Mouse (Mus musculus): Measurements from ENCODE around the gene Zfp59. TPM values are rescaled to one million over a fixed set of nuclear protein-coding genes. Genes with fewer than 3 reads are reported as not detected.
"Not testable (repeated sequence)": the region's sequence is repeated elsewhere in the genome, so short reads cannot be mapped to it uniquely, and the experiment has no call there.

Zfp59 gene
- polyA plus RNA-seq, 1 experiment, result 0.39 TPM

DNA sequence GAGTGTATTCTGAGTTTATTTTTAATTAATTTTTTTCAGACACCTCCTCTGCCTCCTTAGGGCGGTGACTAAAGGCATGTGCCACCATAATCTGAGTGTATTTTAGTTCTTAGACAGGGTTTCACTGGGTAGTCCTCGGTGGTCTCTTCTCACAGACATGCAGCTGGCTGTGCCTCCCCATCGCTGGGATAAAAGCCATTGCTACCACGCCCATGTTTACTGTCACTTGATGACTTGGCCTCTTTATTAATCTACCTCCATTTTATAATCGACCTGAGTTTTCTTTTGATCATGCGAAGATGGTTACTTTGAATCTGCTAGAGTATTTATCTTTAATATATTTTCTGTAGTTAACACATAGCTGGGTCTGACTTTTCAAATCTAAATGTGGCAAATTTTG, 511 bp upstream of the Zfp59 start:
- 36% methylated on average over 6 of the region's 6 CpGs for WGBS
- H3K4me3 ChIP-seq (ENCODE audit: extremely low read depth, insufficient read depth, insufficient read length), result peak overlapping the region; percentile 83
- H3K27me3 ChIP-seq (ENCODE audit: control insufficient read depth, insufficient read depth, low read length), result no peaks in the 10 kb centered on the region
- no peaks in the 10 kb centered on the region; the same call in none of the 2 replicates for H3K4me1 ChIP-seq (ENCODE audit: control insufficient read depth, insufficient read depth, insufficient read length)
- TF ChIP-seq CTCF (IDR thresholded peaks at IDR 0.05; ENCODE audit: extremely low read depth, insufficient read depth, insufficient read length, insufficient replicate concordance) (no peak), POLR2A (IDR thresholded peaks at IDR 0.05; ENCODE audit: low read depth, low read length) (no peak)
- no peak overlapping the region for H3K27ac ChIP-seq (ENCODE audit: insufficient read depth, low read length)
- H3K36me3 ChIP-seq (ENCODE audit: control insufficient read depth, insufficient read depth, low read length), result no peaks in the 10 kb centered on the region
- DNase-seq (ENCODE audit: low read depth in 1 of 2, low spot score in 2 of 2), result no peak

DNA sequence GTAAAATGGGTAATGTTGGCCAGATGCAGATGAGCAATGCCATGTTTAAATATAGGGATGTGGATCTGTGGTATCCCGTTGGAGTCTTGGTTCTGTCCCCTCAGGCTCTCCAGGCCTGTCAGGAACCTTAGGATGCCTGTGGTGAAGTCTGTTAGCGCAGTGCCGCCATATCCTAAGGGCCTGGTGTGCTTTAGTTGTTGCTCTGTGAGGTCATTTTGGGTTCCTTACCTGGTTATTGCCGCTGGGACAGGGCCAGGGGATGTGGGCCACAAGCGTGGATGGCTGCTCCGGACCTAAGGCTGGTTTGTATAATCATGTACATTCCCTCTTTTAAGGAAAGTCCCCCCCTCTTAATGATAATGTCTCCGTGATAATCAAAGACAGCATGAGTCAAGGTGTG, 1.2 kb downstream of the Zfp59 start:
- no peak overlapping the region for H3K4me3 ChIP-seq (ENCODE audit: extremely low read depth, insufficient read depth, insufficient read length)
- TF ChIP-seq POLR2A (IDR thresholded peaks at IDR 0.05; ENCODE audit: low read depth, low read length) (no peak), CTCF (IDR thresholded peaks at IDR 0.05; ENCODE audit: extremely low read depth, insufficient read depth, insufficient read length, insufficient replicate concordance) (no peak)
- H3K36me3 ChIP-seq (ENCODE audit: control insufficient read depth, insufficient read depth, low read length), result peaks cover 1% of the 10 kb centered on the region; the same call in 1 of the 2 replicates
- H3K27me3 ChIP-seq (ENCODE audit: control insufficient read depth, insufficient read depth, low read length), result no peaks in the 10 kb centered on the region
- H3K27ac ChIP-seq (ENCODE audit: insufficient read depth, low read length), result no peak overlapping the region
- WGBS, result 93% methylated on average over 7 of the region's 7 CpGs
- H3K4me1 ChIP-seq (ENCODE audit: control insufficient read depth, insufficient read depth, insufficient read length), result no peaks in the 10 kb centered on the region; the same call in none of the 2 replicates
- no peak for DNase-seq (ENCODE audit: low read depth in 1 of 2, low spot score in 2 of 2)

DNA sequence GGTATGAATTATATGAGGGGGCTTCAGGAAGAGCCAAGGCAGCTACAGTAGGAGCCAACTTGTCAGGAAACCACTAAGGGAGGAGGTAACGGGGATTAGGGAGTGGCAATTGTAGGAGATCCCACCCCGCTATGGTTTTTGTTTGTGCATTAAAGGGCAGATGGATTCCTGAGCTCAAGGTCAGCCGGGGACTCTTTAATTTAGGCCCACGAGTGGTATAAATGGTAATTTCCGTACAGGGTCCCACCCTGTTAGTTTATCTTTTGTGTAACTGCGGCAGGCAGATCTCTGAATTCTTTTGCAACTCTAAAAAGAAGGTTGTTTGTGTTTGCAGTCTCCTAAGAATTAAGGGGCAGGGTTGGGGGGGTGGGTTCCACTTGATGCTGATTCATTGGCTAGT, 1.7 kb downstream of the Zfp59 start:
- Histone ChIP-seq H3K4me1 (ENCODE audit: control insufficient read depth, insufficient read depth, insufficient read length) (no peaks in the 10 kb centered on the region; the same call in none of the 2 replicates), H3K27ac (ENCODE audit: insufficient read depth, low read length) (no peak overlapping the region), H3K4me3 (ENCODE audit: extremely low read depth, insufficient read depth, insufficient read length) (no peak overlapping the region), H3K27me3 (ENCODE audit: control insufficient read depth, insufficient read depth, low read length) (no peaks in the 10 kb centered on the region), H3K36me3 (ENCODE audit: control insufficient read depth, insufficient read depth, low read length) (peaks cover 4% of the 10 kb centered on the region)
- WGBS, result 96% methylated on average over 6 of the region's 6 CpGs
- TF ChIP-seq CTCF (IDR thresholded peaks at IDR 0.05; ENCODE audit: extremely low read depth, insufficient read depth, insufficient read length, insufficient replicate concordance), result no peak
- TF ChIP-seq POLR2A (IDR thresholded peaks at IDR 0.05; ENCODE audit: low read depth, low read length), result no peak
- DNase-seq (ENCODE audit: low read depth in 1 of 2, low spot score in 2 of 2), result no peak

DNA sequence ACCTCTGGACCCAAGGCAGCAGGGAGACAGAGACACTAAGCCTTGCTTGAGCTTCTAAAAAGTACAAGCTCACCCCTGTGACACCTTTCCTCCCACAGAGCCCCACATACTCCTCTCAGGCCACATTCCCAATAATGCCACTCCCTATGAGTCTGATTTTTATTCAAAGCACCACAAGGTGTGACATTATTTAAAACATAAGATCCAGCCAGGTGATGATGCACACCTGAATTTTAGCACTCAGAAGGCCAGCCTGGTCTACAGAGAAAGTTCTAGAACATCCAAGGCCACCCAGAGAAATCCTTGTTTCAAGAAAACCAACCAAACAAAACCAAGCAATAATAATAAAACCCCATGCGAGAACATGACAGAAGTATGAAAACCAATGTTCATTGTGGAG, 18.8 kb downstream of the Zfp59 start, which contains the start of gene Zfp607a:
Gene Zfp607a (plus strand): TSS at position 301 of the 400 bp plus-strand sequence.
- H3K4me1 ChIP-seq (ENCODE audit: control insufficient read depth, insufficient read depth, insufficient read length), result peaks cover 6% of the 10 kb centered on the region; the same call in 1 of the 2 replicates
- peaks cover 4% of the 10 kb centered on the region; the same call in 1 of the 2 replicates for H3K36me3 ChIP-seq (ENCODE audit: control insufficient read depth, insufficient read depth, low read length)
- WGBS, result 95% methylated on average over 1 of the region's 1 CpGs
- no peak for DNase-seq (ENCODE audit: low read depth in 1 of 2, low spot score in 2 of 2)
- no peak within 1 kb of the TSS for H3K4me3 ChIP-seq (ENCODE audit: extremely low read depth, insufficient read depth, insufficient read length)
- H3K27ac ChIP-seq (ENCODE audit: insufficient read depth, low read length), result no peak within 1 kb of the TSS
- H3K27me3 ChIP-seq (ENCODE audit: control insufficient read depth, insufficient read depth, low read length), result no peaks in the 10 kb centered on the region
- no peak for TF ChIP-seq CTCF (IDR thresholded peaks at IDR 0.05; ENCODE audit: extremely low read depth, insufficient read depth, insufficient read length, insufficient replicate concordance)

DNA sequence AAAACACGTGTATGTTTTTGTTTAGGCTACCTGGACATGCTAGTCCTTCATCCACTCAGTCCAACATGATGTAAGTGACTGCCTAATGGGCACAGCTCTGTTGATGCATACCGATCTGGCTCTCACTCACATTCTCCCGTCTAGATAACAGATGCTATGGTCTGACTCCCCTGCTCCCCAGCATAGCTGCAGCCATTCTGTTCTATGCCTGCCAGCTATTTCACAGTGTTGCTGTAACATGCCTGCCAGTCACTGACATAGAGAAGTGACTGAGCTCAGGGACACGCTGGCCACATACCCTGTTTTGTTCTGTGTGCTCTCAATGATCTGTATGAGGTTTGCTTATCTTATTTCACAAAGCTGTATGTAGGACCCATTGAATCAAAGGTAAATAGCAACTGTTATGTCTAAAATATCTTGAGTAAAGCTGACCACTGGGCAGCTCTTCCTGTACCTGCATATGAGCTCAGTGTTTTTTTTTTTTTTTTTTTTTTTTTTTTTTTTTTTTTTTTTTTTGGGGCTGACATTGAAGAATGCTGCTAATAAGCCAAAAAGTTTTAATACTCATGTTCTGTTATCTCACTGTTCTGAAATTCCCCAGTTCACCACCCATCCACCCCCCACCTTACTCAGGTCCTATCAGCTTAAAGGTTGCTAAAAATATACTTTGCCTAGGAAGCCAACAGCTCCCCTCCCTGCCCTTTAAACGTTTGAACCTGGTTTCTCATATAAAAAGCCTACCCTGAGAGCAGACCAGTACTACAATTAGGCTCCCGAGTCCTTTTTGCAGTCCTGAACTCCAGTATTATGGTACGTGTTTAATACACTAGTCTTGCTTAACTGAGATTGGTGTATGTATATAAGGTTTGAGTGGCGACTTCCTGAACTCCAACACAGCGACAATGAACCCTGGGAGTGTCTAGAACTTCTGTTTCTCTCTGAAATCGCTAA, 21.2 kb downstream of the Zfp59 start:
- WGBS, result 28% methylated on average over 10 of the region's 10 CpGs
- Histone ChIP-seq H3K27ac (ENCODE audit: insufficient read depth, low read length) (peak overlapping the region; percentile 91; the same call in 1 of the 2 replicates), H3K4me3 (ENCODE audit: extremely low read depth, insufficient read depth, insufficient read length) (peak overlapping the region; percentile 88), H3K36me3 (ENCODE audit: control insufficient read depth, insufficient read depth, low read length) (peaks cover 6% of the 10 kb centered on the region), H3K4me1 (ENCODE audit: control insufficient read depth, insufficient read depth, insufficient read length) (peaks cover 6% of the 10 kb centered on the region; the same call in 1 of the 2 replicates), H3K27me3 (ENCODE audit: control insufficient read depth, insufficient read depth, low read length) (no peaks in the 10 kb centered on the region)
- no peak for DNase-seq (ENCODE audit: low read depth in 1 of 2, low spot score in 2 of 2)
- no peak for TF ChIP-seq POLR2A (IDR thresholded peaks at IDR 0.05; ENCODE audit: low read depth, low read length)
- TF ChIP-seq CTCF (IDR thresholded peaks at IDR 0.05; ENCODE audit: extremely low read depth, insufficient read depth, insufficient read length, insufficient replicate concordance), result no peak

DNA sequence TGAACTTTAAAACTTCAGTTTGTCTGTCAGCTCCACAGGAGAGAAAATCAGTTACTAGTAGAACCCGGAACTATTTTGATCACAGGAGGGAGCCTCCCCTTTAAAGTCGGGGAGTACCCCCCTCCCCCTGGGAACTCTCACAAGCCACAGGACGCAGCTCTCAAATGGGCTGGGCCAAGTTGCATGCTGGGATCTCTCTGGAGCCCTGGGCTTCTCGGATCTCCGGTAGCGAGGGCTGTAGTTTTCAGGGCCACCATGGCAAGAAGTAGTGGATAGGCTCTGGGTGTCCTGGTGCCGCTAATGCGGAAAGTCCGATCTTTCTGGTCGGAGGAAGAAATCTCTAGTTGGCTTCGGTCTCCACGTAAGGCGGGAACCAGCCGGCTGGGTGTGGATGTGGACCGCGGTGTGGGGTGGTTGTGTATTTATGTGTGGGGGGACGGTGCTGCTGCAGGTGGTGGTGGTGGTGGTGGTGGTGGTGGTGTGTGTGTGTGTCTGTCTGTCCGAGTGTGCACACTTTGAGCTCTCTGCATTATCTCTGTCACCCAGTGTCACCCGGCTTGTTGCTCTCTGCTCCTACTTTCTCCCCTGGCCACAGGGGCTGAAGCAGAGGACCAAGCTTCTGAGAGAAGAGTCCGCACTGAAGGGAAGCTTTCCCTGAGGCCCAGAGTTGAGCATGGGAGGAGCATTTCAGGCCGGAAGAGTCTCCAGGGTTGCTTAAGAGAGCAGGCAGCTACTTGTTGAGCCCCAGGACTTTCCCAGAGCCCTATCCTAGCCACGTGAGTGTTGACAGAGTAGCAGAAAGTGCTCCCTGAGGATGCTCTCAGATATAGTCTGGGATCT, 22.2 kb downstream of the Zfp59 start:
- Histone ChIP-seq H3K27me3 (ENCODE audit: control insufficient read depth, insufficient read depth, low read length) (no peaks in the 10 kb centered on the region), H3K36me3 (ENCODE audit: control insufficient read depth, insufficient read depth, low read length) (peaks cover 11% of the 10 kb centered on the region), H3K4me3 (ENCODE audit: extremely low read depth, insufficient read depth, insufficient read length) (peak overlapping the region; percentile 88), H3K4me1 (ENCODE audit: control insufficient read depth, insufficient read depth, insufficient read length) (peaks cover 6% of the 10 kb centered on the region; the same call in 1 of the 2 replicates), H3K27ac (ENCODE audit: insufficient read depth, low read length) (peak overlapping the region; percentile 91)
- under 1% methylated on average over 22 of the region's 22 CpGs for WGBS
- DNase-seq (ENCODE audit: low read depth in 1 of 2, low spot score in 2 of 2), result peak; percentile 63 to 76
- TF ChIP-seq POLR2A (IDR thresholded peaks at IDR 0.05; ENCODE audit: low read depth, low read length) (peak; percentile 24), CTCF (IDR thresholded peaks at IDR 0.05; ENCODE audit: extremely low read depth, insufficient read depth, insufficient read length, insufficient replicate concordance) (no peak)

DNA sequence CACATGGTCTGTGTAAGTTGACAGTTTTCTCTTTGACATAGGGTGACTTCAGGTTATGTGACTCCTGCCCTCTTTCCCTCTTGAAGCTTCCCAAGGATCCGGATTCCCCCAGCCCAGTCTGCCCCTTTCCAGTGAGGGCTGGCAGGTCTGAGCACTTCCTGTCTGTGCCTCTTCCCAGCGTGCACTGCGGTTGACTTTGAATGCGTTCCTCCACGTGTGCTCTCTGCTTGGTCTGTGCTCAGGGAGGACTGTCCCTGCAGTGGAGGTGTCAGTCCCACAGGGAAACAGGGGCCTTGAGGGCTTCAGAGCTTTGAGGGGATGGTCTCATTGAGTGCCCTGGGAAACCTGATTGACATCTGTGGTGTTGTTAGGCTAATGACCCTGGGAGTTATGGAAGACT, 24.2 kb downstream of the Zfp59 start:
- peaks cover 20% of the 10 kb centered on the region for H3K36me3 ChIP-seq (ENCODE audit: control insufficient read depth, insufficient read depth, low read length)
- H3K27me3 ChIP-seq (ENCODE audit: control insufficient read depth, insufficient read depth, low read length); H3K4me3 ChIP-seq (ENCODE audit: extremely low read depth, insufficient read depth, insufficient read length); H3K4me1 ChIP-seq (ENCODE audit: control insufficient read depth, insufficient read depth, insufficient read length); DNase-seq (ENCODE audit: low read depth in 1 of 2, low spot score in 2 of 2); H3K27ac ChIP-seq (ENCODE audit: insufficient read depth, low read length): not testable (repeated sequence)
- WGBS, result 79% methylated on average over 5 of the region's 5 CpGs
